Mouse (Mus musculus): Measurements from ENCODE around the gene Tmem183a. TPM values are rescaled to one million over a fixed set of nuclear protein-coding genes. Genes with fewer than 3 reads are reported as not detected.

Tmem183a gene
- total and polyA plus RNA-seq, 2 experiments from 2014 or later, result 123 to 184 TPM

DNA sequence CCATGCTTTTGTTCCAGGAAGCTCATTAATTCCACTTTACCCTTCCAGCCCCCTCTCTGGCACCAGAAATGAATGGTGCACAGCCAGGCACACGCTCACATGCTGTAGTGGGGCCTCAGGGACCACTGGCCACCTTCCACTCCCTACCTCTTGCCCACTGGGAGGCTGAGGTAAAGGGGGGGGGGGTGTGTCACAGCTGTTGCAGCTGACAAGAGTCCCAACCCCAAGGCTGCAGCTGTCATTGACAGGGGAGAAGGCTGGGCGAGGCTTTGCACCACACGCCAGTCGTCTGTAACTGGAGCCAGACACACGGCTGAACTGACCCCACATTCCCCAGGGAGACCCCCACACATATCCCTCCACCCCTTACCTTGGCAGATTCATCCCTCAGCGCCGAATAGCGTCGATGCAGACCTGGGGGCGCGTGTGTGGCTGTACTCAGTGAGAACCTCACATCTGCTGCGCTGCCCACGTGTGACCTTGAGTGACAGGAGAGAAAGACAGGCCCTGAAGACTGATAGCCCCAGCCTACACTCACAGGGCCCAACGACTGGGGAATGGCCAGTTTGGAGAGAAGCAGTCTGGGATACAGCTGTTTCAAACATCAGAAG lies 41.0 kb downstream of the Tmem183a start:
- no peak for TF ChIP-seq CTCF (IDR thresholded peaks at IDR 0.05; ENCODE audit: low read depth)
- no peak for ATAC-seq
- Histone ChIP-seq H3K27ac (ENCODE audit: low read depth, low read length) (no peak overlapping the region), H3K9ac (no peak overlapping the region), H3K4me3 (ENCODE audit: low read depth, low read length) (no peak overlapping the region), H3K4me2 (ENCODE audit: low read depth) (no peak overlapping the region), H3K27me3 (ENCODE audit: insufficient read depth, low read length) (no peaks in the 10 kb centered on the region), H3K9me3 (ENCODE audit: low read length) (no peaks in the 10 kb centered on the region), H3K36me3 (ENCODE audit: insufficient read depth) (peaks cover 18% of the 10 kb centered on the region), H3K4me1 (ENCODE audit: insufficient read depth) (0 out of 2 replicates have a peak, but pooled peaks cover 4% of the 10 kb centered on the region)
- 63% methylated on average over 14 of the region's 14 CpGs for whole genome bisulfite sequencing
- DNase-seq, result no peak

DNA sequence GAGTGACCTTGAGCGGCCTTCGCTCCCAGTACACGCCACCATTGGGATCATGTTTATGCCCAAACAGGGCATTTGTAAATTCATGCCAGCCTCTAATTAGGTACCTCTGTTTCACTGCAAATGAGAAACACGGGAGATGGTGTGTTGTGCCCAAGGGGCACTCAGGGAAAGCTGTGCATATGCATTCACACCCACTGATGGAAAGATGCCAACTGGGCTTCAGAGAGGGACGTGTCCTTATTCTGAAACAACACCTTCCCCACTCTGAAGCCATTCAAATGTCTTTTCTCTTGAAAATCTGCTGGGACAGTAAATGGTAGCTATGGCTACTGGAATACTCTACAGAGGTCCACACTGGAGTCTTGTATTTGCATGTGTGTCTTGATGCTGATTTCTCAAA lies 43.5 kb downstream of the Tmem183a start:
- no peak for ATAC-seq
- no peak for DNase-seq
- no peaks in the 10 kb centered on the region for H3K27me3 ChIP-seq (ENCODE audit: insufficient read depth, low read length)
- H3K4me2 ChIP-seq (ENCODE audit: low read depth), result no peak overlapping the region
- 0 out of 2 replicates have a peak, but pooled peaks cover 4% of the 10 kb centered on the region for H3K4me1 ChIP-seq (ENCODE audit: insufficient read depth)
- H3K36me3 ChIP-seq (ENCODE audit: insufficient read depth), result peaks cover 22% of the 10 kb centered on the region
- 43% methylated on average over 5 of the region's 5 CpGs for WGBS
- no peaks in the 10 kb centered on the region for H3K9me3 ChIP-seq (ENCODE audit: low read length)
- H3K27ac ChIP-seq (ENCODE audit: low read depth, low read length), result no peak overlapping the region
- no peak for TF ChIP-seq CTCF (IDR thresholded peaks at IDR 0.05; ENCODE audit: low read depth)
- H3K4me3 ChIP-seq (ENCODE audit: low read depth, low read length), result no peak overlapping the region
- no peak overlapping the region for H3K9ac ChIP-seq

DNA sequence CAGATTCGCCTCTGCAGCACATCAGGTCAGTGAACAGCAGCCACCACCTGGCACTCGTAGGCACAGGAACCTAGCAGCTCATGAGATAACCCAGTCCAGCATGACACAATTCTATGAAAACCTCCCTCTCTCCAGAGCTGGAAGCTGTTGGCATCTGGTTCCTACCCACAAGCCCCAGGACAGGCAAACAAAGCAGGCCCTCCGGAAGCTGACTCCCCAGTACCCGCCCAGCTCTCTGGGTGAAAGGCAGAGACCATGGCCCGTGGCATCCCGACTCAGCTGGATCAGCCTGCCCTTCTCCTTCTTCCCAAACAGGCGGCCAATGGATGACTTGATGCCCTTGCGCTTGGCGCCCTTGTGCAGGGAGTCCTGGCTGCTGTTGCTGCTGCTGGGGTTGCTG lies 45.4 kb downstream of the Tmem183a start:
- H3K27me3 ChIP-seq (ENCODE audit: insufficient read depth, low read length), result no peaks in the 10 kb centered on the region
- H3K4me1 ChIP-seq (ENCODE audit: insufficient read depth), result 0 out of 2 replicates have a peak, but pooled peaks cover 4% of the 10 kb centered on the region
- TF ChIP-seq CTCF (IDR thresholded peaks at IDR 0.05; ENCODE audit: low read depth), result no peak
- H3K9me3 ChIP-seq (ENCODE audit: low read length), result no peaks in the 10 kb centered on the region
- WGBS, result 84% methylated on average over 9 of the region's 9 CpGs
- H3K36me3 ChIP-seq (ENCODE audit: insufficient read depth), result peaks cover 30% of the 10 kb centered on the region; the same call in 1 of the 2 replicates
- H3K4me2 ChIP-seq (ENCODE audit: low read depth), result no peak overlapping the region
- DNase-seq (no peak), ATAC-seq (no peak)
- H3K9ac ChIP-seq, result no peak overlapping the region
- H3K4me3 ChIP-seq (ENCODE audit: low read depth, low read length), result no peak overlapping the region
- no peak overlapping the region for H3K27ac ChIP-seq (ENCODE audit: low read depth, low read length)

DNA sequence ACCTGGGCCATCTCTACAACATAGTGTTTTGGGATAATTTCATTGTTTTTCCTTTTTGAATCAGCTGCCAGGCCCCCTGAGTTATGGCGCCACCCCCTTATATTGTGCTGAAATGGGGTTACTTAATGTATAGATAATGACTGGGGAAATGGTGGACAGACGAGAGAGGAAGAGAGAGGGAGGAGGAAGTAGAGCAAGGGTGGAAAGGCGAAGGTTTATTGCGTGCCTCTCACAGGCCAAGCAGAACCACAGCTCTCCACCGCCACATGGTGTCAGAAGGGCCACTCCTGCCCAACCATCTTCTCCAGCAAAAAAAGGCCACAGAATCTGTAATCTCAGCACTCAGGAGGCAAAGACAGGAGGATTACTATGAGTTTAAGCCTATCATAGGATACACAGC lies 46.6 kb downstream of the Tmem183a start:
- Histone ChIP-seq H3K36me3 (ENCODE audit: insufficient read depth) (peaks cover 34% of the 10 kb centered on the region), H3K4me2 (ENCODE audit: low read depth) (no peak overlapping the region), H3K4me3 (ENCODE audit: low read depth, low read length) (no peak overlapping the region), H3K9ac (no peak overlapping the region), H3K9me3 (ENCODE audit: low read length) (no peaks in the 10 kb centered on the region), H3K27me3 (ENCODE audit: insufficient read depth, low read length) (no peaks in the 10 kb centered on the region), H3K4me1 (ENCODE audit: insufficient read depth) (0 out of 2 replicates have a peak, but pooled peaks cover 4% of the 10 kb centered on the region), H3K27ac (ENCODE audit: low read depth, low read length) (no peak overlapping the region)
- 85% methylated on average over 5 of the region's 5 CpGs for WGBS
- no peak for ATAC-seq
- TF ChIP-seq CTCF (IDR thresholded peaks at IDR 0.05; ENCODE audit: low read depth), result no peak
- DNase-seq, result no peak

DNA sequence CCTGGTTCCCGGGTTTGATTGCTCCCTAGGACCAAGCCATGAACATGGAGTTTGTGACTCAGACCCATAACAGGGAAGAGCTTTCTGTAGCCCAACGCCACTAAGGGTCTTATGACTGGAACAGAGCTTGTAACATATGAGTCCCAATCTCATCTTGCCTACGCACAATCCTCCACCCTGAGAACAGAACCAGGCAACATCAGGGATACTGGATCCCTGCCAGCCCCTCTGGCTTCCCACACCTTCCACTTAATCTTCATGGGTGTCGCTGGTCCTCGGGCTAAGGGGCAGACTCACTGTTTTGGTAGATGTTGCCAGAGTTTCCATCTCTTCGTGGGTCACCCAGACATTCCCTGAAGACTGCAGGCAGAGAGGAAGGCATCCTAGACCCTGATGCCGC lies 50.0 kb downstream of the Tmem183a start:
- Histone ChIP-seq H3K4me3 (ENCODE audit: low read depth, low read length) (no peak overlapping the region), H3K4me1 (ENCODE audit: insufficient read depth) (no peaks in the 10 kb centered on the region), H3K4me2 (ENCODE audit: low read depth) (no peak overlapping the region), H3K36me3 (ENCODE audit: insufficient read depth) (peaks cover 29% of the 10 kb centered on the region), H3K27me3 (ENCODE audit: insufficient read depth, low read length) (no peaks in the 10 kb centered on the region), H3K27ac (ENCODE audit: low read depth, low read length) (no peak overlapping the region), H3K9ac (no peak overlapping the region), H3K9me3 (ENCODE audit: low read length) (no peaks in the 10 kb centered on the region)
- 94% methylated on average over 7 of the region's 7 CpGs for WGBS
- no peak for TF ChIP-seq CTCF (IDR thresholded peaks at IDR 0.05; ENCODE audit: low read depth)
- ATAC-seq (no peak), DNase-seq (no peak)

DNA sequence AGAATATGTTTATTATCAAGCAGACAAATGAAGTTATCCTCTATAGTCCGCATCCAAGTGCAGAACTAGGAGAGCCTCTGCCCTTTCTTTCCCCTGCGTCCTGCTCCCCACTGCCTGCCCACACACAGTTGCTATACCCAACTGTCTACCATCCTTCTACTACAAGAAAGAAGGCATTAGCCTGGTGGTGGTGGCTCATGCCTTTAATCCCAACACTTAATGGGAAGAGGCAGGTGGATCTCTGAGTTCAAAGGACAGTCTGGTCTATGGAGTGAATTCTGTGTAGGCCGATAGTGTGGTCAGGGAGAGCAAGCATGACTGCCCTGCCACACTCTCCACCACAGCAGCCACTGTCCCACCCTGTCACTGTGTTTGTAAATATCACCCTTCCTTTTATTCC lies 51.0 kb downstream of the Tmem183a start:
- DNase-seq (no peak), ATAC-seq (no peak)
- Histone ChIP-seq H3K27me3 (ENCODE audit: insufficient read depth, low read length) (no peaks in the 10 kb centered on the region), H3K27ac (ENCODE audit: low read depth, low read length) (no peak overlapping the region), H3K4me1 (ENCODE audit: insufficient read depth) (no peaks in the 10 kb centered on the region), H3K9ac (no peak overlapping the region), H3K36me3 (ENCODE audit: insufficient read depth) (peaks cover 21% of the 10 kb centered on the region), H3K4me2 (ENCODE audit: low read depth) (no peak overlapping the region), H3K9me3 (ENCODE audit: low read length) (no peaks in the 10 kb centered on the region), H3K4me3 (ENCODE audit: low read depth, low read length) (no peak overlapping the region)
- no peak for TF ChIP-seq CTCF (IDR thresholded peaks at IDR 0.05; ENCODE audit: low read depth)
- 92% methylated on average over 3 of the region's 3 CpGs for WGBS

DNA sequence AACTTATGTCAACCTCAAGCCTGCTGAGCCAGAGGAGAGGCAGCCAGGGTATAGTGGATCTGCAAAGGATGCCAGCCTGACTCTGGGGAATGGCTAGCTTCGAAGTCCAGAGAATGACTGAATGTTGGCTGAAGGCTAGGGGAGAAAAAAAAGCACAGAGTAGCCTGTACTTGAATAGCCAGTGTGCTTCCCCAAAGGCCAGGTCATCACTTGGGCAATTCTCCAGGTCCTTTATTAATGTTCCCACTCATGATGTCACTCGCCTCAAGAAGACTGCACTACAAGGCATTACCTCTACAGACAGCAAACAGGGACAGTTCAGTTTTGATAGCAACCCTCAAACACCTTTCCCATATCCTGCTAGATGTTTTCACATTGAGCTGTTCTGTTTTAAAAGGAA lies 51.5 kb downstream of the Tmem183a start:
- 80% methylated on average over 2 of the region's 2 CpGs for WGBS
- ATAC-seq (no peak), DNase-seq (no peak)

More for the DNA sequence above, 51.5 kb downstream of the Tmem183a start:
- no peak overlapping the region for H3K4me3 ChIP-seq (ENCODE audit: low read depth, low read length)
- no peak overlapping the region for H3K9ac ChIP-seq
- no peaks in the 10 kb centered on the region for H3K9me3 ChIP-seq (ENCODE audit: low read length)
- H3K27ac ChIP-seq (ENCODE audit: low read depth, low read length), result no peak overlapping the region
- TF ChIP-seq CTCF (IDR thresholded peaks at IDR 0.05; ENCODE audit: low read depth), result no peak
- H3K4me2 ChIP-seq (ENCODE audit: low read depth), result no peak overlapping the region
- no peaks in the 10 kb centered on the region for H3K27me3 ChIP-seq (ENCODE audit: insufficient read depth, low read length)
- H3K36me3 ChIP-seq (ENCODE audit: insufficient read depth), result peaks cover 21% of the 10 kb centered on the region
- H3K4me1 ChIP-seq (ENCODE audit: insufficient read depth), result no peaks in the 10 kb centered on the region
